Mouse (Mus musculus) hindbrain, embryonic 16.5 days (tissue): ENCODE results near the gene Por. TPM values are rescaled to one million over a fixed set of nuclear protein-coding genes. Genes with fewer than 3 reads are reported as not detected.

ENCODE experiments used
- ATAC-seq: fragments of 200-750 bp; cut with Nextera tagmentation; 2 replicates; pipeline ENCODE4 v1.8.0; 2017; ENCODE audit warnings: moderate TSS enrichment, moderate library complexity
- H3K27ac ChIP-seq: fragments of 300-500 bp; sonication (generic); 2 replicates; pipeline ENCODE4 v1.5.1; 2014; ENCODE audit warnings: low read depth, mild to moderate bottlenecking, control low read depth, low read length, moderate library complexity
- H3K27me3 ChIP-seq: fragments of 300-500 bp; sonication (generic); replicated peaks from 2 replicates; pipeline ENCODE4 v1.6.1; 2014; ENCODE audit warnings: low read length; ENCODE audit not compliant: control insufficient read depth, insufficient read depth
- H3K36me3 ChIP-seq: fragments of 300-500 bp; sonication (generic); 2 replicates; pipeline ENCODE4 v1.6.1; 2014; ENCODE audit warnings: mild to moderate bottlenecking, low read length, moderate library complexity, mixed read lengths; ENCODE audit not compliant: control insufficient read depth, insufficient read depth
- H3K4me1 ChIP-seq: fragments of 300-500 bp; sonication (generic); 2 replicates; pipeline ENCODE4 v1.6.1; 2014; ENCODE audit warnings: low read depth, low read length; ENCODE audit not compliant: control insufficient read depth, insufficient read depth
- H3K4me2 ChIP-seq: fragments of 300-500 bp; sonication (generic); 2 replicates; pipeline ENCODE4 v1.6.1; 2014; ENCODE audit warnings: mild to moderate bottlenecking, low read length, control low read depth, moderate library complexity
- H3K4me3 ChIP-seq: fragments of 300-500 bp; sonication (generic); 2 replicates; pipeline ENCODE4 v1.5.1; 2014; ENCODE audit warnings: mild to moderate bottlenecking, low read length, control low read depth, moderate library complexity
- H3K9ac ChIP-seq: fragments of 300-500 bp; sonication (generic); 2 replicates; pipeline ENCODE4 v1.6.1; 2014; ENCODE audit warnings: low read depth, mild to moderate bottlenecking, control low read depth, low read length, moderate library complexity
- H3K9me3 ChIP-seq: fragments of 300-500 bp; sonication (generic); 2 replicates; pipeline ENCODE4 v1.6.1; 2014; ENCODE audit warnings: mild to moderate bottlenecking, low read length, moderate library complexity; ENCODE audit not compliant: control insufficient read depth
- WGBS: fragments of 180-500 bp; shearing (Covaris S2); extraction: QIAGEN DNeasy Blood & Tissue Kit; methylation state at CpG from one replicate; pipeline ENCODE4 v1.1.7; 2014; 5-methylcytosine and 5-hydroxymethylcytosine counted together
- polyA plus RNA-seq: library from polyadenylated mRNA; unstranded; fragments of >200 nt; fragmentation: Nextera tagmentation; extraction: Ambion mirVana; gene quantifications from 2 replicates; pipeline ENCODE4 v1.2.1, GENCODE M21; 2015

Por gene
- polyA plus RNA-seq, 1 experiment from 2014 or later, result 101 TPM

GRCm38 (mm10) chr5:135733071-135733470, 63.2 kb downstream of the Por start:
- Histone ChIP-seq H3K27me3 (no peaks in the 10 kb centered on the region), H3K4me2 (no peak overlapping the region), H3K36me3 (peaks cover 66% of the 10 kb centered on the region), H3K9me3 (no peaks in the 10 kb centered on the region), H3K27ac (no peak overlapping the region), H3K4me1 (no peaks in the 10 kb centered on the region), H3K9ac (no peak overlapping the region), H3K4me3 (no peak overlapping the region)
- no peak for ATAC-seq
- WGBS, result 94% methylated on average over 4 of the region's 4 CpGs

GRCm38 (mm10) chr5:135734057-135734680, 64.3 kb downstream of the Por start:
- WGBS, result 94% methylated on average over 42 of the region's 42 CpGs
- H3K4me1 ChIP-seq, result no peaks in the 10 kb centered on the region
- H3K27me3 ChIP-seq, result no peaks in the 10 kb centered on the region

GRCm38 (mm10) chr5:135735741-135736140, 65.9 kb downstream of the Por start:
- ATAC-seq, result no peak
- WGBS, result 89% methylated on average over 13 of the region's 13 CpGs
- H3K27ac ChIP-seq, result no peak overlapping the region
- peaks cover 49% of the 10 kb centered on the region for H3K36me3 ChIP-seq
- H3K9me3 ChIP-seq, result no peaks in the 10 kb centered on the region
- H3K4me1 ChIP-seq, result no peaks in the 10 kb centered on the region
- H3K4me3 ChIP-seq, result no peak overlapping the region
- H3K4me2 ChIP-seq, result no peak overlapping the region
- no peaks in the 10 kb centered on the region for H3K27me3 ChIP-seq
- no peak overlapping the region for H3K9ac ChIP-seq

More at GRCm38 (mm10) chr5:135734057-135734680, 64.3 kb downstream of the Por start:
- Histone ChIP-seq H3K4me2 (no peak overlapping the region), H3K9ac (no peak overlapping the region), H3K36me3 (peaks cover 65% of the 10 kb centered on the region), H3K27ac (no peak overlapping the region), H3K9me3 (no peaks in the 10 kb centered on the region), H3K4me3 (no peak overlapping the region)
- ATAC-seq, result no peak

- ATAC-seq, result no peak
Observed at GRCm38 (mm10) chr5:135736544-135736943, 66.7 kb downstream of the Por start.

GRCm38 (mm10) chr5:135737154-135737553, 67.3 kb downstream of the Por start:
- 84% methylated on average over 7 of the region's 7 CpGs for WGBS
- Histone ChIP-seq H3K4me1 (no peaks in the 10 kb centered on the region), H3K36me3 (peaks cover 42% of the 10 kb centered on the region), H3K4me3 (no peak overlapping the region), H3K9ac (no peak overlapping the region), H3K4me2 (no peak overlapping the region), H3K9me3 (no peaks in the 10 kb centered on the region), H3K27ac (no peak overlapping the region), H3K27me3 (no peaks in the 10 kb centered on the region)
- no peak for ATAC-seq

More at GRCm38 (mm10) chr5:135736544-135736943, 66.7 kb downstream of the Por start:
- Histone ChIP-seq H3K27me3 (no peaks in the 10 kb centered on the region), H3K9me3 (no peaks in the 10 kb centered on the region), H3K4me1 (no peaks in the 10 kb centered on the region), H3K4me2 (no peak overlapping the region), H3K27ac (no peak overlapping the region), H3K9ac (no peak overlapping the region), H3K36me3 (peaks cover 42% of the 10 kb centered on the region), H3K4me3 (no peak overlapping the region)
- 96% methylated on average over 16 of the region's 16 CpGs for WGBS

- H3K27ac ChIP-seq, result no peak overlapping the region
- H3K36me3 ChIP-seq, result peaks cover 36% of the 10 kb centered on the region
- ATAC-seq, result no peak
- no peaks in the 10 kb centered on the region for H3K9me3 ChIP-seq
- H3K4me2 ChIP-seq, result no peak overlapping the region
- WGBS, result 24% methylated on average over 6 of the region's 6 CpGs
- H3K4me3 ChIP-seq, result no peak overlapping the region
- peaks cover 8% of the 10 kb centered on the region for H3K4me1 ChIP-seq
- no peak overlapping the region for H3K9ac ChIP-seq
- H3K27me3 ChIP-seq, result no peaks in the 10 kb centered on the region
Observed at GRCm38 (mm10) chr5:135738266-135738665, 68.4 kb downstream of the Por start.

- H3K4me3 ChIP-seq, result no peak overlapping the region
- H3K4me1 ChIP-seq, result peaks cover 11% of the 10 kb centered on the region
- no peaks in the 10 kb centered on the region for H3K9me3 ChIP-seq
- ATAC-seq, result no peak
- 66% methylated on average over 10 of the region's 10 CpGs for WGBS
- H3K4me2 ChIP-seq, result no peak overlapping the region
- no peak overlapping the region for H3K9ac ChIP-seq
- H3K36me3 ChIP-seq, result peaks cover 2% of the 10 kb centered on the region; the same call in 1 of the 2 replicates
- H3K27me3 ChIP-seq, result no peaks in the 10 kb centered on the region
- no peak overlapping the region for H3K27ac ChIP-seq
Observed at GRCm38 (mm10) chr5:135742156-135742555, 72.3 kb downstream of the Por start.

- H3K36me3 ChIP-seq, result no peaks in the 10 kb centered on the region
- H3K9ac ChIP-seq, result peak overlapping the region; percentile 86
- peak overlapping the region; percentile 84 for H3K4me2 ChIP-seq
- H3K4me3 ChIP-seq, result peak overlapping the region; percentile 98
- H3K9me3 ChIP-seq, result peaks cover 3% of the 10 kb centered on the region
- no peak overlapping the region; the same call in 1 of the 2 replicates for H3K27ac ChIP-seq
- WGBS, result 23% methylated on average over 18 of the region's 18 CpGs
- peaks cover 11% of the 10 kb centered on the region for H3K4me1 ChIP-seq
- peak; percentile 57 for ATAC-seq
- no peaks in the 10 kb centered on the region for H3K27me3 ChIP-seq
Observed at GRCm38 (mm10) chr5:135742941-135743740, 73.3 kb downstream of the Por start.
